Mouse (Mus musculus): ENCODE measurements around the gene Chtf18.

The Chtf18 gene

GRCm38 (mm10) chr17:25732082-25732481, 4.9 kb upstream of the Chtf18 start:
- DNase-seq, result peak; percentile 89

DNA sequence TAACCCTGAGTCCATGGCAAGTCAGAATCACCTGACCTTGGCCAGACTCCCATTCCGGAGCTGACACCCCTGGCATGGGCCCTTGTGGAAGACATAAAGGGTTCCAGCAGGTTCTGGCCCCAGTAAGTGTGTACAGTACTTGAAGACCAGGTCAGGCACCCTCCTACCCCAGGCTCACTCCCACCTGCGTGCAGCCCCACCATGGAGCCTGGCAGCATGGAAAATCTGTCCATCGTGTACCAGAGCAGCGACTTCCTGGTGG, 721 bp upstream of the Chtf18 start:
- no peak for DNase-seq

DNA sequence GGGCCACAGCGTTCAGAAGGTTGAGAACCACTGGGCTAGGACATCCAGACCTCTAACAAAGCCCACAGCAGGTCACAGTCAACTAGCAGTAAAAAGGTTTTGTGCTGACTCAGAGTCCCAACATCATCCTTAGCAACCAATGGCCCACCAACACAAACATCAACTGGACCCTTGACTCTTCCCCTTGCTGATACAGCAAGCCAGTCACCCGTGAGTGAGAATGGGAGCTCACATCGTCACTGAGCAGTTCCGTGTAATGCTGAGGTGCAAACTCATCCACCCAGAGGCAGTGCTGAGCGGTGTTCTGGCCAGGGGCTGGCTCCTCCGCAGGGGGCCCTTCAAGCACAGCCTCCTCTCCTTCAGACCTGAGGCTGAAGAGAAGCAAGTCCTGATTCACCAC, 2.0 kb downstream of the Chtf18 start:
- DNase-seq, result peak; percentile 18

- no peak for DNase-seq
Observed at GRCm38 (mm10) chr17:25723919-25724318, 3.3 kb downstream of the Chtf18 start.

DNA sequence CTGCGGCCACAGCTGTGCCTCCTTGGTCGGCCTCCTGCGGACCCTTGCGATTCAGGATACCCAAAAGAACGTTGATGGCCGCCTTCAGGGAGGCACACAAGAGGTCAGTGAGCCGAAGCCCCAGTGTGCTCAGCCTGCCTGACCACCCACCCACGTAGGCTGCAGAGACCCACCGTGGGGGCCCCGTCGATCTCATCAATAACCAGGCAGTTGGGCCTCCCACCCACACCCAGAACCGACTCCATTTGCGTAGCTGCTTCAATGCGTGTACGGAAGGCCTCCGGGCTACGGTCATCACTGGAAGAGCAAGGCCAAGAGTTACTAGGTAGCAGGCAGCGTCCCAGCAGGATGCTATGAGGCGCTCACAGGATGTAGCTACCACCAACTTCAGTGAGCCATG, 3.7 kb downstream of the Chtf18 start:
- no peak for DNase-seq

DNA sequence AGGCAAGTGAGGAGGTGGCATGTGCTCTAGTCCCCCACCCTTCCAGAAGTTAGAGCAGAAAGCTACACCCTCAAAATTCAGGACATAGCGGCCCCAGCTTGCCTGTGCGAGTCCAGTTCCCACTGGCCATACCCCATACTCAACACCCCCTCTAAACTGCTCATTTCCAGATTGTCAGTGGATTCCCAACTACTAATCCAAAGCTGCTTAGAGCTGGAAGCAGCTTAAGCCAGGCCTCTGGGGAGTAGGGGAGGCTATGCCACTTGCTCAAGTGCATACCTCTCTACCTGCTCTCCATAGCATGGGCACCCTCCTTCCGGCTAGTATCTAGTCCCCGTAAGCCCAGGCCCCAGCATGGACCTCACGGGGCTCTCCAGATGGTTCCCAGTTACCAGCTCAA, 5.7 kb downstream of the Chtf18 start:
- DNase-seq, result no peak

DNA sequence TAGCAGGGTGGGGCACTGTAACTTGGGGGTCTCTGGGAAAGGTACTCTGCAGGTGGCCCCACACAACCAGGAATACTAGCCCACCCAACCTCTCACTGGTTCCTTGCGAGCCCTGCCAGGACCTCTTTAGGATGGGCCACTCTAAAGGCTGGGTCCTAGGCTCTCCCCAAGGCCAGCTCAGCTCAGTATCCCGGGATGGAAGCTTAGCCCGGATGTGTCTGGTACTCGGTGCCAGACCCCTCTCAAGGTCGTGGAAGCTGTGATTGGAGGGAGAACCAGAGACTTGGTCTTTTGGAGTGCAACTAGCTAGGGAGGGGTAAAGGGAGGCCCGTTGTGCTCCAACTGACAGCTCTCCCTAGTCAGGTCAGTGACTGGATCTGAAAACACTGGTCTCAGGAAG, 9.5 kb downstream of the Chtf18 start:
- no peak for DNase-seq

DNA sequence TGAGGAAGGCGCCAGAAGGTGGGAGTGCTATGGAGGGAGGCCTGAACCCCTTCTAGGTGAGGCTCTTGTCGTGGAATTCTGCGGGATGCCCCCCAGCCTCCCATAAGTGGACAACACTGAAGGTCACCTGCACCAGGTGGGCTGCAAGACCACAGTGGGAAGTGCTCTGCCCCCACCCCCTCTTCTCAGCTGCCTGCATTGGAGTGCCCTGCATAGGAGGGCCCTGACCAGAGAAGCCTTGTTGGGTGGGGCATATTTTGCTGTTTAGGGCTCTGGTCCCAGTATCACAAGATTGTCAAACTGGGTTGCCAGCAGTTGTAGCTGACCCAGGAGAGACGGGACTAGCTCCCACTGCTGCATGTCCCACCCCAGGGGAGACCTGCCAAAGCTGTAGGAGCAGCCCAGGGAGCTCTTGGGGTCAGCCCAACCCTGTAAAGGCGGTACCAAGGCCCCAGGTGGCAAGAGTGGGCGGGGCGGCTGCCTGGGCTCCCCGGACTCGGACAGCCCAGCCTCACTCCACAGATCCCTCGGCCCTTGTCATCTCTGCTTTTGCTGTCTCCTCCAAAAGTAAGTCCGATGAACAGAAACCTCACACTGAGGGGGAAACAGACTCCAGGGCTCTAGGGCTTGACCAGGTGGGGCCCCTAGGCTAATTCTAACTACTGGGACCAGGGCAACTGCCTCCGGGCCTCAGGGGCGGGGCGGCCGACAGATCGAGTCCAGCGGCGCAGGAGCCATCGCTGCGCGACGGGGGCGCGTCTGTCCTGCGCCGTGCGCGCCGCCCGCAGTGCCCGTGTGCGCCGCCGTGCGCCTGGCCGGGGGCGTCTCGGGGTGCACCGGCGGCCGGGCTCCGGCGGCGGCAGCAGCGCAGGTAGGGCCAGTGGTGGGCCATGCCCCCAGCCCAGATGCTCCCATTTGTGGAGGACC, 10.2 kb downstream of the Chtf18 start, which contains the start of gene Gng13:
TSS of gene Gng13 (plus strand) at position 461 of the 927 bp plus-strand sequence.
- peak; percentile 31 for DNase-seq

- no peak for DNase-seq
Observed at GRCm38 (mm10) chr17:25716130-25716529, 11.1 kb downstream of the Chtf18 start.

- DNase-seq, result no peak
Observed at GRCm38 (mm10) chr17:25715627-25716026, 11.6 kb downstream of the Chtf18 start.

DNA sequence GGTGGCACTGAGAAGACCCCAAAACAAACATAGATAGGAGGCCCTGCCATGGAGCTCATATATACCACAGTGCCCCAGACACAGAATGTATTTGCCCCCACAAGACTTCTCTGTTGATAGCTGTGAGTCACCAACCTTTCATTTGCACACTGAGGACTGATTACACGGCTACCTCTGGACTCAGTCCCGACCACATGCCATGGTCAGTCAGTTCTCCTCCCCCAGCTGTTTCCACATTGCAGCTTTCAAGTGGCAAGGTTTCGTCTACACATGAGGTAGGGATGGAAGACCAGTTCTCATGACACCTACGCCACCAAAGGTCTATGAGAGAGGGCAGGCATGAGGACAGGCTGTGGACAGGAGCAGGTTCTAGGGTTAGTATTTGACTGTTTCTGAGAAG, 16.1 kb downstream of the Chtf18 start:
- DNase-seq, result no peak

DNA sequence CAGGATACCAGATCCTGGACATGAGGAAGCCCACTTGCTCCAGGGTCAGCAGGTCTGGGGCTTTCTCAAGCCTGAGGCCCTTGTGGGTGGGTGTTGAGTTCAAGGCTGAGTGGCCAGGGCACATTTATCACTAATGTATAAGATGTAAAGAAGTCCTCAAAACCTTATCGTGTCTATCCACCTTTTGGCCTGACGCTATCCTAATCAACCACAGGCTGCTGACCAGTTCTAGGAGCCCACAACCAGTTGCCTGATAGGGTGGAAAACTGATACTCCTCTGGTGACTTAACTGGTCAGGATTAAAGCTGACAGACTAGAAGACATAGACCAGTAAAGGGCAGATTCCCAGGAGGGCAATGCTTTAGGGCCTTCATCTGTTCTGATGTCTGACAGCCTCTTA, 17.2 kb downstream of the Chtf18 start:
- no peak for DNase-seq

- DNase-seq, result no peak
Observed at GRCm38 (mm10) chr17:25700863-25701496, 26.2 kb downstream of the Chtf18 start.

GRCm38 (mm10) chr17:25698446-25698845, 28.8 kb downstream of the Chtf18 start:
- DNase-seq, result peak; percentile 68

DNA sequence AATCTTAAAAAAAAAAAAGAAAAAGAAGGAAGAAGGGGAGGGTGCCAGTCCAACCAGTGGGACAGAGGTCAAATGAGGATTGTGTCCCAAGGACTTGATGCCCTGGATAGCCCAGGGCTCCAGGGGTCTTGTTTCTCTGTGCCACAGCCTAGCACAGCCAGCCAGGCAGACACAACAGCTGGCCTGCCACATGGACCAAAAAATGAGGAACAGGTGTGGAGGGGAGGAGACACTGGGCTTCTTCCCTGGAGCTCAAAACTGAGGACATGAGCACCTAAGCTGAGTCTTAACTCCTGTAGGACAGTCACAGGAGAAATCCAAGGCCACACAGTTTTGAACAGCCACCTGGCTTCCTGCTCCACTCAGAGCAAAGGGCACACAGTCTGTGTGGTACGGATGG, 31.0 kb downstream of the Chtf18 start:
- no peak for DNase-seq

GRCm38 (mm10) chr17:25688922-25689321, 38.3 kb downstream of the Chtf18 start:
- no peak for DNase-seq

DNA sequence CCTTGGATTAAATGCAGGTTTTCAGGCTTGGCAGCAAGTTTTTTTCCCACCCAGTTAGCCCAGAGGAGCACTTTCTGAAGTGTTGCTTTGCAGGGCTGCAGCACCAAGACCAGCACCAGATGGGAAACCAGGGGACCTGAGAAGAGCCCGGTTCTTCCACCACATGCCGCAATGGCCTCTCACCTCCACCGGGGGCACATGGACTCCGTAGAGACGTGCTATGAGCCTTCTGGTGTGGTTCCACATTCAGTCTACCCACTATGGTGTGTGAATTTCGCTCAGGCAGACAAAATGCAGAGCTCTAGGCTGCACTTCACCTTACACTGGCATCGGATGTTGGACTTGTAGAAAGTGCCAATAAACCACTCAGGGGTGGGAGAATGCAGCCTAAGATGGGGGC, 40.9 kb downstream of the Chtf18 start:
- DNase-seq, result no peak

DNA sequence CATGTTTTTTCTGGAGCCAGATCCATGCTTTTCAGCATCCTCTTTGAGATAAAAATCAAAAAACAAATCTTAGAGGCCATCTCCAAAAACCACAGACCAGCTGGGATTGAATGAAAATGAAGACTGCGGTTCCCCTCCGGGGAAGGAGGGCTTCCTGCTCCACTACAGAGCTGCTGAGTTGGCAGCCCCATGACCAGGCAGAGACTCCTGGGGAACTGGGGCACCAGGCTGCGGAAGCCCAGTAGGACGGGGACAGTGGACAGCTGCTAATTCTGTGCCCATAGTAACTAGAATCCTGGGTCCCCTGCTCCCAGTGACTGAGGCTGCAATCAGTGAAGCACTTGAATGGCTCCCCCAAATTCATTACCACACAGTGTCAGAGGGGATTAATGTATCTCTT, 45.6 kb downstream of the Chtf18 start:
- DNase-seq, result no peak

DNA sequence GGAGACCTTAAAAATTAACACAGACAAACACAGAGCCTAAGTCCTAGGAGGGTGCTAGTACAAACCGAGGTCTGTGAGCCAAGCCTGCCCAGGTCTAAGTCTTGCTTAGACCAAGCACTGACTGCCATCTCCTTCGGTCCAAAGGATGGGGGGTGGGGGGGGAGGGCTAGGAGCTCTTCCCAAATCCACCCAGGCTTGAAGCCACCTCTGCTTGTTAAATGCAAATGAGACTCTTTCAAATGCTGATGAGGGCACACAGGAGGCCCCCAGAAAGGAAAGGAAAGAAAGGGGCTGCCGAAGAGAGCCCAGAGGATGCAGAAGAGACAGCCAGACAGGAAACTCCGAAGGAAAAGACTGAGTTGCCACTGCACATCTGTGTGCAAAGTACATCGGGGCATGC, 47.4 kb downstream of the Chtf18 start:
- DNase-seq, result no peak

GRCm38 (mm10) chr17:25677969-25678368, 49.2 kb downstream of the Chtf18 start:
- no peak for DNase-seq

DNA sequence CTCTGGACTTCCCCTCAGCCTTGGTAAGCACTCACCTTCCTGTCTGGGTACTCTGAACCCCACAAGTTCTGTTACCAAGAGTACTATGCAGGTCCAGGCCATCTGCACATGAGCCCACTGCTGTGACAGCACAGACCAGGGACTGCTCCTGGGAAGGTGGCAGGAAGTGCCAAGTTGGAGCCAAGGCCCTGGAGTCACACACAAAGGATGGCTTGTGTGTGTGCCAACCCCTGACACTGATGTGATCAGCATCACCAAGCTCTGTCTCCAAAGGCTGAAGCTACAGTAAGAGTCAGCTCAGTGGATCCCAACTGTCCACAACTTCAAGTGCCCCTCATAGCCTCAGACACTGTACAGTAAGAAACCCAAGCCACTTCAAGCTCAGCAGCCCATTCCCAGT, 54.2 kb downstream of the Chtf18 start:
- no peak for DNase-seq

Data from kidney, adult 18-20 months (tissue).